Mouse (Mus musculus): ENCODE data around the gene Gm6370. TPM values are rescaled to one million over a fixed set of nuclear protein-coding genes. Genes with fewer than 3 reads are reported as not detected.
"Not testable (repeated sequence)": the region's sequence is repeated elsewhere in the genome, so short reads cannot be mapped to it uniquely, and the experiment has no call there.

Gm6370 gene
- total RNA-seq (2017), result not detected in 2 replicates

DNA sequence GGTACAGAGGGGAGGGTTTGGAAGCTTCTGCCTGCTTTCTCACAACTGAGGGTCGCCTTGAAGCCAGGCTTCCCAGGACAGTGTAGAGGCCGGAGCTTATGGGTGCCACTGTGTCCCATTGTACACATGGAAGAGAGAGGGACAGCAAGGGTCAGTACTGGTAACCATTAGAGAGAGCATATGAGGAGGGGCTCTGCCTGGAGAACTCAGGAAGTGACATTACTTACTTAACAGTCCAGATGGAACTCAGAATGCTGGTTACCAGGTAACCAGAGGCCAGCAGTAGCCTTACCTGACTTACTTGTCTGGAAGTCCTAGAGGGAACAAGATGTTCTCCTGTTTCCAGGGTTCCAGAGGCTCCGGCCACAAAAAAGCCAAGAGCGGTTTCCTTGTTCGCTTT is at the start of gene Gm6370:
Gene Gm6370 (plus strand): TSS at position 301 of the 400 bp plus-strand sequence.
- not testable (repeated sequence) for ATAC-seq (replicated peaks in 1 of 2; ENCODE audit: insufficient read depth in 1 of 2, low FRiP score in 2 of 2, low TSS enrichment in 1 of 2, low read depth in 1 of 2, poor library complexity in 2 of 2, severe bottlenecking in 2 of 2)

DNA sequence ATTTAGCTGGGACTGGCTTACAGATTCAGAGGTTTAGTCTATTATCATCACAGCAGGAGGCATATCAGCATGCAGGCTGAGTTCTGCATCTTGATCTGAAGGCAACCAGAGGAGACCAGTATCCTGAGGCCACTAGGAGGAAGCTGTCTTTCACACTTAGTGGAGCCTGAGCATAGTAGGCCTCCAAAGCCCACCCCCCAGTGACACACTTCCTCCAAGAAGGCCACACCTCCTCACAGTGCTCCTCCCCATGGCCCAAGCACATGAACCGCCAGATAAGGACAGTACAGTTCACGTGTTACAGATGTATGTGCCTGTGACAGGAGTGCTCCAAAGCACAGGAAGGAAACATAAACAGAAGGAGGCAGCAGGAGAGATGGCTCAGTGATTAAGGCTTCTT is 48.4 kb upstream of the Gm6370 start:
- peak in 1 of 2 experiments; percentile 37; a peak in 1 of 4 replicates for ATAC-seq (replicated peaks in 1 of 2; ENCODE audit: insufficient read depth in 1 of 2, low FRiP score in 2 of 2, low TSS enrichment in 1 of 2, low read depth in 1 of 2, poor library complexity in 2 of 2, severe bottlenecking in 2 of 2)

DNA sequence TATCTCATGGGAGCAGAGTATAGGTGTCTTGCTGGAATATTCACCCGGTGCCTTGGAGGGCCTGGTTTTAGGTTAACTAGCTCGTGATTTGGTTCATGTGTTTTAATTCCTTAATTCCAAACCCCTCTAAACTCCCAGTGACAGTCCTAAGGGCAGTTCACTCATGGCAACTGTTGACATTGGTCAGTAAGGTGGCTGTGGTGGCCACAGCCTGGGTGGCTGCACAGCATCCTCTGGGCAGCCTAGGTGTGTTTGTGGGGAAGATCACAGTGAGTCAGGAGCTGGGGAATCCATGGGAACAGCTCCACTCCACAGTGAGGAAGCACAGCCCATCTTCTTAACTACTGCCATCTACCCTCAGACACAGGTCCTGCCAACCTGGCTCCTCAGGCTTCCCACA is 44.5 kb upstream of the Gm6370 start:
- ATAC-seq (replicated peaks in 1 of 2; ENCODE audit: insufficient read depth in 1 of 2, low FRiP score in 2 of 2, low TSS enrichment in 1 of 2, low read depth in 1 of 2, poor library complexity in 2 of 2, severe bottlenecking in 2 of 2), result no peak

DNA sequence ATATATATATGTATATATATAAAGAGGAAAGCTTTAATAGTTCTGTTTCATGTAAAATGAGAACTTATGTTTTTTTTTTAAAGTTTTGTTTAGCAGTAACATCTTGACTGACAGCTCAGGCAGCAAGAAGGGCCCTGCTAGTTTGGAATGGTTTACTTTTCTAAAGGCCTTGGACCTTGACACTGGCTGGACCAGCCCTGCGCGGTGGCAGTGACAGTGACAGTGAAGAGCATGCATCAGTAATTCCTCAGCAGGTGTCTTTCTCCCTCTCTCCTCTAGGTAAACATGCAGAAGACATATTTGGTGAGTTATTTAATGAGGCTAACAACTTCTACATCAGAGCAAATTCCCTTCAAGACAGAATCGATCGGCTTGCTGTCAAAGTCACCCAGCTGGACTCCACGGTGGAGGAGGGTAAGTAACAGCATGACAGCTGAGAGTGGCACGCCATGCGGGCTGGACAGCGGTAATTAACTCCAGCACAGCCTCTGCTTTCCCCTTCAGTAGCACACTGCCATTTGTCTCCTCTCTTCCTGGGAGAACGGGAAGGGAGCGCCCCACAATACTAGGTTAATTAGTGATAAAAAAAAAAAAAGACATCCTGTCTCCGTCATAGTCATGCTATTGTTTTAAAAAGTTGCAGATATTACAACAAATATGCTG is 39.4 kb upstream of the Gm6370 start:
- no peak for ATAC-seq (replicated peaks in 1 of 2; ENCODE audit: insufficient read depth in 1 of 2, low FRiP score in 2 of 2, low TSS enrichment in 1 of 2, low read depth in 1 of 2, poor library complexity in 2 of 2, severe bottlenecking in 2 of 2)

DNA sequence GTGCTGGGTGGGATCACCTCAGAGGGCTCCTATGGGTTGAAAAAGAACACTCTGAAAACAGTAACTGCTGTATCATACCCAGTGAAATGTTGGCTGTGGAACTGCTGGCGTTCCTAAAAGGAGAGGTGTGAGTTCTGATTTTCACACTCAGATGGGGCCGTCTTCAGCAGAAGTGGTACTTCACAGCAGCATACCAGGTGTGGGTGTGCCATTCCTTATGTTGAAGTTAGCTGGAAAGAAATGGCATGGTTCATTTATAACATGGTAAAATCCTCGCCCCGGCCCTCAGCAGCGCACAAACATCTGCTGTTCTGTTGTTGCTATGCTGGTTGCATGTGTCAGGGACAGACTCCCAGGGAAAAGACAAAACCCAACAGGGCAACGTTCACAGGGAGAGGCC is 37.6 kb upstream of the Gm6370 start:
- ATAC-seq (replicated peaks in 1 of 2; ENCODE audit: insufficient read depth in 1 of 2, low FRiP score in 2 of 2, low TSS enrichment in 1 of 2, low read depth in 1 of 2, poor library complexity in 2 of 2, severe bottlenecking in 2 of 2), result no peak

DNA sequence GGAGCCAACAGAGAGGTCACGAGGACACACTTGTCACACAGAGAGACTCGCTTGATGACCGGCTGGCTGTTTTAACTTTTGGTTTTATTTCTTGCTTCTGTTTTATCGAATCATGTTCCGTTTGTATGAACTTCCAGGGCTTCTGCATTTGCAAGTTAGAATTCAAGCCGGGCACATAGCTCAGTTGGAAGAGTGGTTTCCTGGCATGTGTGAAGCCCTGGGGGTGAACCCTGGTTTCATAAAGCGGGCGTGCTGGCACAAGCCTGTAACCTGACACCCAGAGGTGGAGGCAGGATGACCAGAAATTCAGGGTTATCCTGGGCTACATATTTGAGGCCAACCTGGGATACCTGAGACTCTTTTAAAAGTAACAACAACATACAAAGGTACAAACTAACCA is 29.6 kb upstream of the Gm6370 start:
- peak; percentile 37 to 54; a peak in 3 of 4 replicates for ATAC-seq (replicated peaks in 1 of 2; ENCODE audit: insufficient read depth in 1 of 2, low FRiP score in 2 of 2, low TSS enrichment in 1 of 2, low read depth in 1 of 2, poor library complexity in 2 of 2, severe bottlenecking in 2 of 2)

DNA sequence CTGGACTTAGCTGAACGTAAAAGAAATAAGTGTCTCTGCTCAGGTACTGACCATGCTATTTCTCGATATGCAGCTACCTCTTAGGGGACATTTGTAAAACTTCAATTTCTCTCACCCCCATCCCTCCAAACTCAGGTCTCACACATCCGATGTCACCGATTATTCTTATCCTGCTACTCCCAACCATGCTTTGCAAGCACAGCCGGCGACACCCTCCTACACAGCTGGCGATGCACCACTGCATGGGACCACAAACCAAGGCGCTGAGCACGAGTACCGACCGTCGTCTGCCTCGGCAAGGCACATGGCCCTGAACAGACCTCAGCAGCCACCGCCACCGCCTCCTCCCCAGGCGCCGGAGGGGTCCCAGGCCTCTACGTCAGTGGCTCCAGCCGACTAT is 24.5 kb upstream of the Gm6370 start:
- ATAC-seq (replicated peaks in 1 of 2; ENCODE audit: insufficient read depth in 1 of 2, low FRiP score in 2 of 2, low TSS enrichment in 1 of 2, low read depth in 1 of 2, poor library complexity in 2 of 2, severe bottlenecking in 2 of 2), result no peak

DNA sequence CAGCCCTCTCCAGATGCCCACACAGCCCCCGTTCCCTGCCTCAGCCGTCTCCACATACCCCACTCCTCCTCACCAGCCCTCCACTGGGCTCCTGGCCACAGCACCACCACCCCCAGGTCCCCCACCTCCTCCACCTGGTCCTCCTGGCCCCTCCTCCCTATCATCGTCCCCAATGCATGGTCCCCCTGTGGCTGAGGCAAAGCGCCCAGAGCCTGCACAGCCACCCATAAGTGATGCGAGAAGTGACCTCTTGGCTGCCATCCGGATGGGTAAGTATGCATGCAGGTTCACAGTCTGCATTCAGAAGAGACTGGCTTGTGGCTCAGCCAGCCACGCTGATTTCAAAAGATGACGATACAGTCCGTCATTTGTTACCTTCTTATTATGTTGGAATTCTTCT is 22.9 kb upstream of the Gm6370 start:
- ATAC-seq (replicated peaks in 1 of 2; ENCODE audit: insufficient read depth in 1 of 2, low FRiP score in 2 of 2, low TSS enrichment in 1 of 2, low read depth in 1 of 2, poor library complexity in 2 of 2, severe bottlenecking in 2 of 2), result no peak

DNA sequence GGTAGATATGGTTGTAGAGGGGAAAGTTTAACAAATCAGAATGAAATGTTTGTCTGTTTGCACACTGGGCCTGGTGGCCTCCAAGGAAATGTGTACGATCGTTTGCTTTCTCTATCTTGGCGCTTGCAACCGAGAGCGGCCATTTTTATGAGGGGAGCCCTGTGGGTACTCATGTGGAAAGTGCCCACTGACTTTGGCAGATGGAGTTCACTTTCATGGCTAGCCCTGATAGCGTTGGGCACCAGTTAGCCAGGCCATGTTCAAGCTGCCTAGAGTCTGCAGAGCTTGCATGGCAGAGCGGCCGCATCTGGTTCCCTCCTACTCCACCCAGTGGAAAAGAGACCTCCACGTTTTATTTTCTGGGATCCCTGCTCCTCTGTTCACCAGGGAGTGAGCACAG is 20.3 kb upstream of the Gm6370 start:
- ATAC-seq (replicated peaks in 1 of 2; ENCODE audit: insufficient read depth in 1 of 2, low FRiP score in 2 of 2, low TSS enrichment in 1 of 2, low read depth in 1 of 2, poor library complexity in 2 of 2, severe bottlenecking in 2 of 2), result no peak

DNA sequence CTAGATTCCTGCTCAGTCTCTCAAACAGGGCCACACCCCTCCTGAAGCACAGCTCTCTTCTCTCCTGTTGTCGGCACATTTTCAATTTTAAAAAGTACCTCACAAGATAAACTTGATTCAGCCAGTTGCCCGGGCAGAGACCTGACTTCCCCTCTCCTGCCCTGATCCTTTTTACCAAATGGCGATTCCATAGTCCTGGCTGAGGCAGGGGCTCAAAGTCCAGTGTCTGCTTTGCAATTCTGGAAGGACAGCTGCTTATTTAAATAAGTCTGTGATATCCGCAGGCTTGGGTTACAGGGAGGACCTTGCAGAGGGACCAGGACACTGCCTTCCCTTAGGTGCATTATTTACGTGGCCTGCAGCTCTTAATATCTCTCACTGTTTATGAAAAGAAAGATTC is 19.9 kb upstream of the Gm6370 start:
- no peak for ATAC-seq (replicated peaks in 1 of 2; ENCODE audit: insufficient read depth in 1 of 2, low FRiP score in 2 of 2, low TSS enrichment in 1 of 2, low read depth in 1 of 2, poor library complexity in 2 of 2, severe bottlenecking in 2 of 2)

DNA sequence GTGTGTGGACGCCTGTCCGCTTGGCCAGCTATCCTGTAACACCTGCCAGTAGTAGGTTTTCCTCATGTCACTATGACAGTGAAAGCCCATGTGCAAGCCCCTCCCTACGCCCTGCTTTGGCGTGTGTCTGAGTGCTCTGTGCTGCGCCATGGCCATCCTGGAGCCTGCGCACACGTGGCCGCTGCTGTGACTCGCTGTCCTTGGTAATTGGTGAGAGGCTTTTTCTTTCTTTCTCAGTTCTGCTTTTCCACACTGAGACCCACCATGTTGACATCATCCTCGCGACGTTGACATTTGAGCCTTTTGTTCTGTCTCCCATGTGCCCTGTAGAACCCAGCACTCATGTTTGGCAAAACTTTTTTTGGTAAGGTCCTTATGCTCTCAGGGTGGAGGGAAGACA is 19.3 kb upstream of the Gm6370 start:
- no peak for ATAC-seq (replicated peaks in 1 of 2; ENCODE audit: insufficient read depth in 1 of 2, low FRiP score in 2 of 2, low TSS enrichment in 1 of 2, low read depth in 1 of 2, poor library complexity in 2 of 2, severe bottlenecking in 2 of 2)

DNA sequence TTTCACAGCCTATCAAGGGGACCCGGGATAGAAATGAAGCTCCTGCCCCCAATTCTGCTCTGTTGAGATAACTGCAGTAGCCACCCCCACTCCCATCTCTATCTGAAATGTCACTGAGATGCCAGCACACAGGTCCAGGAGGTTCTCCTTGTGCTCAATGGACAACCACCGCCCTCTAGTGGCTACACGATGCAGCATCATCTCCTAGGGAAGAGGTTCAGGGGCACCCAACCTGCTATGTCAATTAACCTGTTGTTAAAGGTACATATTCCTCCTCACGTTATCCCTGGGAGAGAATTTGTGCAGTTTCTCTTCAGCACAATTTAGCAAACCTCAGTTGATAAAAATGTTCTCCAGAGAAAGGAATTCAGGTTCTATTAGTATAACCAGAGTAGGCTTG is 11.6 kb upstream of the Gm6370 start:
- not testable (repeated sequence) for ATAC-seq (replicated peaks in 1 of 2; ENCODE audit: insufficient read depth in 1 of 2, low FRiP score in 2 of 2, low TSS enrichment in 1 of 2, low read depth in 1 of 2, poor library complexity in 2 of 2, severe bottlenecking in 2 of 2)

DNA sequence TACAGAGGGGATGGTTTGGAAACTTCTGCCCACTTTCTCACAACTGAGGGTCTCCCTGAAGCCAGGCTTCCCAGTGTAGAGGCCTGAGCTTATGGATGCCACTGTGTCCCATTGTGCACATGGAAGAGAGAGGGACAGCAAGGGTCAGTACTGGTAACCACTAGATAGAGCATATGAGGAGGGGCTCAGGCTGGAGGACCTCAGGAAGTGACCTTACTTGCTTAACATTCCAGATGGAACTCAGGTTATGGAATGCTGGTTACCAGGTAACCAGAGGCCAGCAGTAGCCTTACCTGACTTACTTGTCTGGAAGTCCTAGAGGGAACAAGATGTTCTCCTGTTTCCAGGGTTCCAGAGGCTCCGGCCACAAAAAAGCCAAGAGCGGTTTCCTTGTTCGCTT is 9.5 kb upstream of the Gm6370 start, which contains the start of gene Gm6408:
Gene Gm6408 (plus strand): TSS at position 301 of the 400 bp plus-strand sequence.
- not testable (repeated sequence) for ATAC-seq (replicated peaks in 1 of 2; ENCODE audit: insufficient read depth in 1 of 2, low FRiP score in 2 of 2, low TSS enrichment in 1 of 2, low read depth in 1 of 2, poor library complexity in 2 of 2, severe bottlenecking in 2 of 2)

DNA sequence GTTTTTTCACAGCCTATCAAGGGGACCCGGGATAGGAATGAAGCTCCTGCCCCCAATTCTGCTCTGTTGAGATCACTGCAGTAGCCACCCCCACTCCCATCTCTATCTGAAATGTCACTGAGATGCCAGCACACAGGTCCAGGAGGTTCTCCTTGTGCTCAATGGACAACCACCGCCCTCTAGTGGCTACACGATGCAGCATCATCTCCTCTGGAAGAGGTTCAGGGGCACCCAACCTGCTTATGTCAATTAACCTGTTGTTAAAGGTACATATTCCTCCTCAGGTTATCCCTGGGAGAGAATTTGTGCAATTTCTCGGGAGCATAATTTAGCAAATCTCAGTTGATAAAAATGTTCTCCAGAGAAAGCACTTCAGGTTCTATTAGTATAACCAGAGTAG is 2.2 kb upstream of the Gm6370 start:
- ATAC-seq (replicated peaks in 1 of 2; ENCODE audit: insufficient read depth in 1 of 2, low FRiP score in 2 of 2, low TSS enrichment in 1 of 2, low read depth in 1 of 2, poor library complexity in 2 of 2, severe bottlenecking in 2 of 2), result not testable (repeated sequence)

DNA sequence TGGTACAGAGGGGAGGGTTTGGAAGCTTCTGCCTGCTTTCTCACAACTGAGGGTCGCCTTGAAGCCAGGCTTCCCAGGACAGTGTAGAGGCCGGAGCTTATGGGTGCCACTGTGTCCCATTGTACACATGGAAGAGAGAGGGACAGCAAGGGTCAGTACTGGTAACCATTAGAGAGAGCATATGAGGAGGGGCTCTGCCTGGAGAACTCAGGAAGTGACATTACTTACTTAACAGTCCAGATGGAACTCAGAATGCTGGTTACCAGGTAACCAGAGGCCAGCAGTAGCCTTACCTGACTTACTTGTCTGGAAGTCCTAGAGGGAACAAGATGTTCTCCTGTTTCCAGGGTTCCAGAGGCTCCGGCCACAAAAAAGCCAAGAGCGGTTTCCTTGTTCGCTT is 10.9 kb downstream of the Gm6370 start, which contains the start of gene 4930449I24Rik:
Gene 4930449I24Rik (plus strand): TSS at position 301 of the 400 bp plus-strand sequence.
- not testable (repeated sequence) for ATAC-seq (replicated peaks in 1 of 2; ENCODE audit: insufficient read depth in 1 of 2, low FRiP score in 2 of 2, low TSS enrichment in 1 of 2, low read depth in 1 of 2, poor library complexity in 2 of 2, severe bottlenecking in 2 of 2)

DNA sequence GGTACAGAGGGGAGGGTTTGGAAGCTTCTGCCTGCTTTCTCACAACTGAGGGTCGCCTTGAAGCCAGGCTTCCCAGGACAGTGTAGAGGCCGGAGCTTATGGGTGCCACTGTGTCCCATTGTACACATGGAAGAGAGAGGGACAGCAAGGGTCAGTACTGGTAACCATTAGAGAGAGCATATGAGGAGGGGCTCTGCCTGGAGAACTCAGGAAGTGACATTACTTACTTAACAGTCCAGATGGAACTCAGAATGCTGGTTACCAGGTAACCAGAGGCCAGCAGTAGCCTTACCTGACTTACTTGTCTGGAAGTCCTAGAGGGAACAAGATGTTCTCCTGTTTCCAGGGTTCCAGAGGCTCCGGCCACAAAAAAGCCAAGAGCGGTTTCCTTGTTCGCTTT is 22.7 kb downstream of the Gm6370 start, which contains the start of gene Gm3402:
Gene Gm3402 (plus strand): TSS at position 301 of the 400 bp plus-strand sequence.
- ATAC-seq (replicated peaks in 1 of 2; ENCODE audit: insufficient read depth in 1 of 2, low FRiP score in 2 of 2, low TSS enrichment in 1 of 2, low read depth in 1 of 2, poor library complexity in 2 of 2, severe bottlenecking in 2 of 2), result not testable (repeated sequence)

DNA sequence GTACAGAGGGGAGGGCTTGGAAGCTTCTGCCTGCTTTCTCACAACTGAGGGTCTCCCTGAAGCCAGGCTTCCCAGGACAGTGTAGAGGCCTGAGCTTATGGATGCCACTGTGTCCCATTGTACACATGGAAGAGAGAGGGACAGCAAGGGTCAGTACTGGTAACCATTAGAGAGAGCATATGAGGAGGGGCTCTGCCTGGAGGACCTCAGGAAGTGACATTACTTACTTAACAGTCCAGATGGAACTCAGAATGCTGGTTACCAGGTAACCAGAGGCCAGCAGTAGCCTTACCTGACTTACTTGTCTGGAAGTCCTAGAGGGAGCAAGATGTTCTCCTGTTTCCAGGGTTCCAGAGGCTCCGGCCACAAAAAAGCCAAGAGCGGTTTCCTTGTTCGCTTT is 34.3 kb downstream of the Gm6370 start, which contains the start of gene Gm3404:
Gene Gm3404 (plus strand): TSS at position 301 of the 400 bp plus-strand sequence.
- ATAC-seq (replicated peaks in 1 of 2; ENCODE audit: insufficient read depth in 1 of 2, low FRiP score in 2 of 2, low TSS enrichment in 1 of 2, low read depth in 1 of 2, poor library complexity in 2 of 2, severe bottlenecking in 2 of 2), result not testable (repeated sequence)

DNA sequence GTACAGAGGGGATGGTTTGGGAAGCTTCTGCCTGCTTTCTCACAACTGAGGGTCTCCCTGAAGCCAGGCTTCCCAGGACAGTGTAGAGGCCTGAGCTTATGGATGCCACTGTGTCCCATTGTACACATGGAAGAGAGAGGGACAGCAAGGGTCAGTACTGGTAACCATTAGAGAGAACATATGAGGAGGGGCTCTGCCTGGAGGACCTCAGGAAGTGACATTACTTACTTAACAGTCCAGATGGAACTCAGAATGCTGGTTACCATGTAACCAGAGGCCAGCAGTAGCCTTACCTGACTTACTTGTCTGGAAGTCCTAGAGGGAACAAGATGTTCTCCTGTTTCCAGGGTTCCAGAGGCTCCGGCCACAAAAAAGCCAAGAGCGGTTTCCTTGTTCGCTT is 46.2 kb downstream of the Gm6370 start, which contains the start of gene Gm3409:
Gene Gm3409 (plus strand): TSS at position 301 of the 400 bp plus-strand sequence.
- ATAC-seq (replicated peaks in 1 of 2; ENCODE audit: insufficient read depth in 1 of 2, low FRiP score in 2 of 2, low TSS enrichment in 1 of 2, low read depth in 1 of 2, poor library complexity in 2 of 2, severe bottlenecking in 2 of 2), result not testable (repeated sequence)

Data from hematopoietic stem cell, adult 5-6 weeks (primary cell).